Mouse (Mus musculus): ENCODE data around the gene Tpst2.
"Not testable (repeated sequence)": the region's sequence is repeated elsewhere in the genome, so short reads cannot be mapped to it uniquely, and the experiment has no call there.

Gene Tpst2

GRCm38 (mm10) chr5:112295564-112295963 lies 19.1 kb downstream of the Tpst2 start:
- in situ Hi-C loops (cut with MseI, MboI): no loop called here

- in situ Hi-C loops (cut with MseI, MboI): no loop called here
These were observed 20.1 kb downstream of the Tpst2 start for GRCm38 (mm10) chr5:112296404-112297181.

GRCm38 (mm10) chr5:112297257-112297656 lies 20.8 kb downstream of the Tpst2 start:
- in situ Hi-C loops (cut with MseI, MboI): no loop called here

- in situ Hi-C loops (cut with MseI, MboI): no loop called here
These were observed 21.9 kb downstream of the Tpst2 start for GRCm38 (mm10) chr5:112298226-112298988.

- in situ Hi-C loops (cut with MseI, MboI): no loop called here
These were observed 22.9 kb downstream of the Tpst2 start for GRCm38 (mm10) chr5:112299399-112299798.

GRCm38 (mm10) chr5:112300112-112300511 lies 23.6 kb downstream of the Tpst2 start:
- in situ Hi-C loops (cut with MseI, MboI): no loop called here

- in situ Hi-C loops (cut with MseI, MboI): no loop called here
These were observed 24.3 kb downstream of the Tpst2 start for GRCm38 (mm10) chr5:112300721-112301308.

GRCm38 (mm10) chr5:112301694-112302093 lies 25.2 kb downstream of the Tpst2 start:
- in situ Hi-C loops (cut with MseI, MboI): no loop called here

GRCm38 (mm10) chr5:112302310-112302709 lies 25.8 kb downstream of the Tpst2 start:
- in situ Hi-C loops (cut with MseI, MboI): no loop called here

GRCm38 (mm10) chr5:112305842-112306241 lies 29.4 kb downstream of the Tpst2 start:
- in situ Hi-C loops (cut with MseI, MboI): no loop called here

GRCm38 (mm10) chr5:112313222-112313885 lies 36.9 kb downstream of the Tpst2 start:
- in situ Hi-C loops (cut with MseI, MboI): no loop called here

- in situ Hi-C loops (cut with MseI, MboI): no loop called here
These were observed 40.0 kb downstream of the Tpst2 start for GRCm38 (mm10) chr5:112316468-112316867.

- in situ Hi-C loops (cut with MseI, MboI): no loop called here
These were observed 40.8 kb downstream of the Tpst2 start for GRCm38 (mm10) chr5:112317328-112317727.

GRCm38 (mm10) chr5:112319343-112319742 lies 42.9 kb downstream of the Tpst2 start:
- in situ Hi-C loops (cut with MseI, MboI): not testable (repeated sequence)

GRCm38 (mm10) chr5:112320379-112320778 lies 43.9 kb downstream of the Tpst2 start:
- in situ Hi-C loops (cut with MseI, MboI): loop anchor here (5.0 kb wide), 1 partner anchor 78 kb away; no protein-coding TSS in a partner anchor

GRCm38 (mm10) chr5:112320936-112321335 lies 44.4 kb downstream of the Tpst2 start:
- in situ Hi-C loops (cut with MseI, MboI): loop anchor here (5.0 kb wide), 1 partner anchor 79 kb away; no protein-coding TSS in a partner anchor

- in situ Hi-C loops (cut with MseI, MboI): loop anchor here (5.0 kb wide), 1 partner anchor 79 kb away; no protein-coding TSS in a partner anchor
These were observed 44.9 kb downstream of the Tpst2 start for GRCm38 (mm10) chr5:112321376-112321775.

- in situ Hi-C loops (cut with MseI, MboI): loop anchor here (5.0 kb wide), 1 partner anchor 81 kb away; no protein-coding TSS in a partner anchor
These were observed 46.8 kb downstream of the Tpst2 start for GRCm38 (mm10) chr5:112323246-112323645.

- in situ Hi-C loops (cut with MseI, MboI): loop anchor here (5.0 kb wide), 1 partner anchor 83 kb away; no protein-coding TSS in a partner anchor
These were observed 48.4 kb downstream of the Tpst2 start for GRCm38 (mm10) chr5:112324637-112325545.
